Mouse (Mus musculus) CH12.LX (cell line): Measurements from ENCODE around the gene Prkar1a. TPM values are rescaled to one million over a fixed set of nuclear protein-coding genes. Genes with fewer than 3 reads are reported as not detected.

Experiments
- DNase-seq: peaks from one replicate; pipeline ENCODE4 v3.0.0-alpha.2; 2013; ENCODE audit errors: extremely low read depth
- H3K27ac ChIP-seq: 2 replicates; pipeline ENCODE4 v1.5.1; 2012; ENCODE audit warnings: low read depth, mild to moderate bottlenecking, control low read depth, moderate library complexity; ENCODE audit not compliant: insufficient read depth
- H3K27me3 ChIP-seq: replicated peaks from 2 replicates; pipeline ENCODE3; 2012; ENCODE audit warnings: inconsistent platforms
- H3K36me3 ChIP-seq, 2 experiments: replicated peaks in 1 of 2; 2 replicates each; pipeline versions ENCODE3 to v1.6.1; 2012; ENCODE audit warnings: inconsistent platforms in 1 of 2, low read length in 1 of 2, mild to moderate bottlenecking in 1 of 2, mixed read lengths in 1 of 2, moderate library complexity in 1 of 2; ENCODE audit not compliant: control insufficient read depth in 1 of 2, insufficient read depth in 1 of 2
- H3K4me1 ChIP-seq, 2 experiments: 2 replicates each; pipeline ENCODE4 v1.6.1; 2012; ENCODE audit warnings: inconsistent platforms in 1 of 2, moderate library complexity in 1 of 2; ENCODE audit not compliant: insufficient read depth in 2 of 2, control insufficient read depth in 1 of 2
- H3K4me2 ChIP-seq: 2 replicates; pipeline ENCODE4 v1.6.1; 2012; ENCODE audit warnings: low read depth, mild to moderate bottlenecking, control low read depth; ENCODE audit not compliant: poor library complexity, insufficient read depth, severe bottlenecking
- H3K4me3 ChIP-seq, 3 experiments: fragments of 150-350 bp in 1 of 3; sonication (generic) in 1 of 3; replicated peaks in 1 of 3; 2 replicates each; pipeline versions ENCODE3 to v1.5.1; 2011 to 2012; ENCODE audit warnings: low read depth in 2 of 3, low read length in 2 of 3, mild to moderate bottlenecking in 2 of 3, moderate library complexity in 2 of 3, control low read depth in 1 of 3, improper control_type of control experiment in 1 of 3, inconsistent platforms in 1 of 3, mixed read lengths in 1 of 3; ENCODE audit not compliant: poor library complexity in 1 of 3
- H3K79me2 ChIP-seq: replicated peaks from 2 replicates; pipeline ENCODE4 v1.6.1; 2012; ENCODE audit warnings: mild to moderate bottlenecking, moderate library complexity; ENCODE audit not compliant: control insufficient read depth, poor library complexity, insufficient read depth, severe bottlenecking; ENCODE audit errors: extremely low read depth
- H3K9ac ChIP-seq: 2 replicates; pipeline ENCODE4 v1.6.1; 2012; ENCODE audit warnings: low read depth, mild to moderate bottlenecking, control low read depth, moderate library complexity; ENCODE audit not compliant: insufficient read depth
- H3K9me3 ChIP-seq: replicated peaks from 2 replicates; pipeline ENCODE3; 2012; ENCODE audit warnings: low read length, inconsistent platforms, mixed read lengths
- CHD1 ChIP-seq: IDR thresholded peaks from 2 replicates; pipeline ENCODE4 v1.6.1; 2012; ENCODE audit warnings: low read depth, low read length, improper control_type of control experiment, inconsistent platforms
- CHD2 ChIP-seq: IDR thresholded peaks from 2 replicates; pipeline ENCODE4 v1.6.1; 2011; ENCODE audit warnings: low read length, improper control_type of control experiment
- GABPA ChIP-seq: IDR thresholded peaks from 2 replicates; pipeline ENCODE4 v1.6.1; 2012; ENCODE audit warnings: low read depth, low read length, improper control_type of control experiment, inconsistent platforms; ENCODE audit not compliant: insufficient replicate concordance
- IRF4 ChIP-seq: IDR thresholded peaks from 2 replicates; pipeline ENCODE4 v1.6.1; 2014; ENCODE audit warnings: low read depth, mild to moderate bottlenecking, inconsistent platforms, low read length, improper control_type of control experiment
- JUN ChIP-seq: IDR thresholded peaks from 2 replicates; pipeline ENCODE4 v1.6.1; 2011; ENCODE audit warnings: low read depth, mild to moderate bottlenecking, low read length, improper control_type of control experiment, moderate library complexity; ENCODE audit not compliant: insufficient read depth
- MAFK ChIP-seq: IDR thresholded peaks from 2 replicates; pipeline ENCODE4 v1.6.1; 2011; ENCODE audit warnings: low read length, improper control_type of control experiment; ENCODE audit not compliant: insufficient replicate concordance
- MAZ ChIP-seq: IDR thresholded peaks from 2 replicates; pipeline ENCODE4 v1.6.1; 2012; ENCODE audit warnings: low read depth, mild to moderate bottlenecking, inconsistent platforms, low read length, improper control_type of control experiment, moderate library complexity
- MEF2A ChIP-seq: IDR thresholded peaks from 2 replicates; pipeline ENCODE4 v1.6.1; 2014; ENCODE audit warnings: low read depth, mild to moderate bottlenecking, inconsistent platforms, low read length, improper control_type of control experiment, borderline replicate concordance
- MXI1 ChIP-seq: IDR thresholded peaks from 2 replicates; pipeline ENCODE4 v1.6.1; 2011; ENCODE audit warnings: mild to moderate bottlenecking, low read depth, low read length, improper control_type of control experiment
- MYC ChIP-seq: IDR thresholded peaks from 2 replicates; pipeline ENCODE4 v1.6.1; 2011; ENCODE audit warnings: low read depth, mild to moderate bottlenecking, improper control_type of control experiment, low read length
- POLR2A ChIP-seq: IDR thresholded peaks from 2 replicates; pipeline ENCODE4 v1.6.1; 2011; ENCODE audit warnings: low read depth, mild to moderate bottlenecking, improper control_type of control experiment, low read length
- SMC3 ChIP-seq: IDR thresholded peaks from 2 replicates; pipeline ENCODE4 v1.6.1; 2011; ENCODE audit warnings: low read depth, low read length, improper control_type of control experiment
- TCF12 ChIP-seq: IDR thresholded peaks from 2 replicates; pipeline ENCODE4 v1.6.1; 2014; ENCODE audit warnings: low read depth, mild to moderate bottlenecking, inconsistent platforms, low read length, improper control_type of control experiment
- USF2 ChIP-seq: conservative IDR thresholded peaks from 2 replicates; pipeline ENCODE4 v1.6.1; 2011; ENCODE audit warnings: low read depth, low read length, improper control_type of control experiment
- ZC3H11A ChIP-seq: IDR thresholded peaks from 2 replicates; pipeline ENCODE4 v1.6.1; 2012; ENCODE audit warnings: low read depth, mild to moderate bottlenecking, inconsistent platforms, low read length, improper control_type of control experiment
- ZKSCAN1 ChIP-seq: IDR thresholded peaks from 2 replicates; pipeline ENCODE4 v1.6.1; 2012; ENCODE audit warnings: low read depth, inconsistent platforms, low read length, improper control_type of control experiment, borderline replicate concordance
- ZMIZ1 ChIP-seq: IDR thresholded peaks from 2 replicates; pipeline ENCODE4 v1.6.1; 2012; ENCODE audit warnings: low read depth, mild to moderate bottlenecking, inconsistent platforms, low read length, improper control_type of control experiment
- dilution Hi-C: fragments of 300-500 bp; cut with MboI; formaldehyde crosslinking; loops from 2 replicates; pipeline ENCODE4 v1.14.3; 2020; ENCODE audit warnings: low sequenced_read_pairs; ENCODE audit not compliant: extremely low pct_unique_long_range_greater_than_20kb, extremely low pct_ligation_motif_present
- in situ Hi-C: fragments of 300-500 bp; cut with MboI; formaldehyde crosslinking; loops from 3 replicates; pipeline ENCODE4 v1.14.3; 2019; ENCODE audit warnings: low sequenced_read_pairs, low pct_ligation_motif_present, low pct_unique_long_range_greater_than_20kb, mixed read lengths
- polyA plus RNA-seq: library from polyadenylated mRNA; unstranded; fragments of >175 nt; gene quantifications from 2 replicates; pipeline ENCODE4 v1.2.1, GENCODE M21; 2012; ENCODE audit warnings: low read depth; ENCODE audit not compliant: insufficient read length
- total RNA-seq, 2 experiments: library from RNA; depleted of rRNA; stranded (reverse); fragments of 300-350 nt in 1 of 2; fragments of >200 nt in 1 of 2; gene quantifications; 2 replicates each; pipeline ENCODE4 v1.2.3; 2012 to 2014

Gene Prkar1a
- total and polyA plus RNA-seq, 3 experiments = 93.1 to 220 (median 111) TPM

DNA sequence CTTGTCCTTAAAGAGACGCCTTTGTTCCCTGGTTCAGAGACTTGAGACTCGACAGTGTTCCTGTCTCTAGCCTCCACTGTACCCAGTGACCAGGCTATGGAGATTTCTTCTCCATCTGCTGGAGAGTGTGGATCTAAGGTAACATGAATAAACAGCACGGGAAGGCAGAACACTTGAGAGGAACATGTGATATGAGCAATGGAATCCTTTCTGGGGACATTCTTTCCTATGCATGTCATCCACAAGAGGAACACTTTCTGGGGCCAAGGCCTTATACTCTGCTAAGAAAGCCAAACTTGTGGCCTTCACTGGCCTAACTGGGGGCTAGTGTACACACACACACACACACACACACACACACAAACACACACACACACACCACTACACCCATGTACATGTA lies 32.4 kb downstream of the Prkar1a start:
- Histone ChIP-seq H3K4me1 (peaks cover 2 to 8% of the 10 kb centered on the region in 2 experiments; a peak in 2 of 4 replicates), H3K79me2 (no peaks in the 10 kb centered on the region), H3K4me2 (no peak overlapping the region), H3K27ac (no peak overlapping the region), H3K9ac (no peak overlapping the region), H3K4me3 (no peak overlapping the region), H3K36me3 (no peaks in the 10 kb centered on the region), H3K9me3 (no peaks in the 10 kb centered on the region), H3K27me3 (no peaks in the 10 kb centered on the region)
- dilution Hi-C loops (no loop called here), in situ Hi-C loops (loop anchor here (25.0 kb wide), 1 partner anchor 581 kb away; the partner anchor contains the start of gene Abca6)
- TF ChIP-seq MAFK (no peak), SMC3 (no peak), MEF2A (no peak), MYC (no peak)
- no peak for DNase-seq

DNA sequence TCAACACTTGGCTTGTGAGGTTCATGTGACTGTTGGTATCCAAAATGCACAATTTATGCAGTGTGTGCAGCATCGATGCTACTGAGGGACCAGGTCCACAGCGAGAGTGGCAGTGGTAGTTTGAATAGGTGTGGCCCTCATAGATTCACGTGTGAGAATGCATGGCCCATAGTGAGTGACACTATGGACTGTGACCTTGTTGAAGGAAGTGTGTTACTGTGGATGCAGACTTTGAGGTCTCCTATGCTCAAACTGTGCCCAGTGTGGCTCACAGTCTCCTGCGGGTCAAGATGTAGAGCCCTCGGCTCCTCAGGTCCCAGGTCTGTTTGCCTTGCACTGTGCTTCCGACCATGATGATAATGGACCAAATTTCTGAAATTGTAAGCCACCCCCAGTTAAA lies 33.0 kb downstream of the Prkar1a start:
- dilution Hi-C loops (no loop called here), in situ Hi-C loops (loop anchor here (25.0 kb wide), 1 partner anchor 580 kb away; the partner anchor contains the start of gene Abca6)
- H3K27me3 ChIP-seq = no peaks in the 10 kb centered on the region
- H3K27ac ChIP-seq = no peak overlapping the region
- TF ChIP-seq ZC3H11A (no peak), SMC3 (no peak), CHD2 (no peak), IRF4 (no peak), ZMIZ1 (no peak), ZKSCAN1 (no peak), MXI1 (no peak), TCF12 (no peak), MAZ (no peak), GABPA (no peak), USF2 (no peak), JUN (no peak), POLR2A (no peak), CHD1 (no peak)
- H3K36me3 ChIP-seq = no peaks in the 10 kb centered on the region
- H3K4me2 ChIP-seq = no peak overlapping the region
- no peak for DNase-seq
- no peaks in the 10 kb centered on the region for H3K9me3 ChIP-seq
- H3K4me3 ChIP-seq = no peak overlapping the region
- H3K4me1 ChIP-seq = peaks cover 6 to 8% of the 10 kb centered on the region in 2 experiments; a peak in 3 of 4 replicates
- no peaks in the 10 kb centered on the region for H3K79me2 ChIP-seq
- H3K9ac ChIP-seq = no peak overlapping the region
